ENCODE assay signal across 17 mouse cellular contexts in genomic region chr6:116394916-116395648, GRCm38 (mm10).
"Had no signal": no experiment of that assay in that cellular context is flagged by ENCODE, and none has a peak within 500 bp of the region (broad histone marks: within the 10 kb centered on the region; RNA-seq: fewer than 3 reads in every experiment).

No protein-coding gene starts in this region.

- H3K4me1 ChIP-seq: lung, embryonic 15.5 days; stomach, embryonic 15.5 days had no signal

- DNase-seq: liver, postnatal 0 days; lung, adult 2 months; lung, postnatal 14 days; lung, postnatal 36 days; right cerebral cortex, postnatal 14 days; thymus, adult 18-20 months; thymus, postnatal 14 days; thymus, postnatal 36 days had no signal

- H3K27me3 ChIP-seq: lung, embryonic 15.5 days; megakaryocyte, embryonic 14.5 days; midbrain, embryonic 13.5 days; midbrain, embryonic 15.5 days; neural tube, embryonic 12.5 days; stomach, embryonic 15.5 days had no signal

- H3K9ac ChIP-seq: liver, postnatal 0 days; lung, embryonic 15.5 days; midbrain, embryonic 13.5 days; midbrain, embryonic 15.5 days; neural tube, embryonic 12.5 days; stomach, embryonic 15.5 days had no signal

- H3K36me3 ChIP-seq: lung, embryonic 15.5 days; midbrain, embryonic 13.5 days; midbrain, embryonic 15.5 days; neural tube, embryonic 12.5 days; stomach, embryonic 15.5 days had no signal

- H3K9me3 ChIP-seq: lung, embryonic 15.5 days; megakaryocyte, embryonic 14.5 days; midbrain, embryonic 13.5 days; midbrain, embryonic 15.5 days; neural tube, embryonic 12.5 days; stomach, embryonic 15.5 days had no signal

- H3K4me3 ChIP-seq: lung, embryonic 15.5 days; megakaryocyte, embryonic 14.5 days; midbrain, embryonic 13.5 days; midbrain, embryonic 15.5 days; neural tube, embryonic 12.5 days; stomach, embryonic 15.5 days had no signal

- ATAC-seq: liver, postnatal 0 days; lung, postnatal 0 days; midbrain, embryonic 13.5 days; midbrain, embryonic 15.5 days had no signal

- H3K4me2 ChIP-seq: lung, embryonic 15.5 days; midbrain, embryonic 11.5 days; midbrain, embryonic 13.5 days; midbrain, embryonic 15.5 days; neural tube, embryonic 12.5 days; stomach, embryonic 15.5 days had no signal

- H3K27ac ChIP-seq: lung, embryonic 15.5 days; macrophage; midbrain, embryonic 13.5 days; midbrain, embryonic 15.5 days; neural tube, embryonic 12.5 days; stomach, embryonic 15.5 days had no signal
